Mouse (Mus musculus) left cerebral cortex, postnatal 4 days (tissue): ENCODE data around the gene Rergl. TPM values are rescaled to one million over a fixed set of nuclear protein-coding genes. Genes with fewer than 3 reads are reported as not detected.
A peak's percentile ranks its signal among the peaks of the same experiment; 100 is the strongest.

Experiments
- DNase-seq: peaks from one replicate; pipeline ENCODE4 v3.0.0-alpha.2; 2022
- intact Hi-C: fragments of 180-260 bp; cut with DNase I; formaldehyde crosslinking; loops from one replicate; pipeline ENCODE4 v1.15.1; 2025
- total RNA-seq, 2 experiments: library from RNA; stranded (reverse); gene quantifications; 2 replicates each; pipeline ENCODE4 v1.2.3; 2021

The Rergl gene
- total RNA-seq: not detected

DNA sequence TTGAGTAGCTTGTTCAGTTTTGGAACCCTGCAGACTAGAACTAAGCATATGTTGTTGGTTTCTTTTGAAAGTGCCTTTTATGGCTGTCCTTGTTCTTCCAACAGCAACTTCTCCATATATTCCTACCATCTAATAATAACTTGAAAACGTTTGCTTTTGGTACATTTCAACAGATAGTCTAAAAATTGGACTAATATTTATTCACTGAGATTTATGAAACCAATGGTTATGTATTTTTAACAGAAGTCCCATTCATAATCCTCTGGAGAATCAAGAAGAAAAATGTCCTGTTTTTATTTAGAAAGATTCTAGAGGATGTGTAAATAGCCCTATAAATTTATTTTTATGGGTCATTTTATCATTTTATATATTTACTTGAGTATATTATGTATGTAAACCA is at the start of gene Rergl:
Rergl (minus strand) TSS at position 101 of the 400 bp plus-strand sequence.
- intact Hi-C loops: no loop called here
- no peak for DNase-seq

- DNase-seq: no peak
- intact Hi-C loops: no loop called here
Measured at GRCm38 (mm10) chr6:139538469-139538868, 36.7 kb upstream of the Rergl start.

- intact Hi-C loops: no loop called here
- DNase-seq: no peak
Measured at GRCm38 (mm10) chr6:139525406-139525805, 23.6 kb upstream of the Rergl start.

- DNase-seq: no peak
- intact Hi-C loops: no loop called here
Measured at GRCm38 (mm10) chr6:139524288-139524687, 22.5 kb upstream of the Rergl start.

- DNase-seq: peak; percentile 35
- intact Hi-C loops: no loop called here
Measured at GRCm38 (mm10) chr6:139514938-139515510, 13.2 kb upstream of the Rergl start.

DNA sequence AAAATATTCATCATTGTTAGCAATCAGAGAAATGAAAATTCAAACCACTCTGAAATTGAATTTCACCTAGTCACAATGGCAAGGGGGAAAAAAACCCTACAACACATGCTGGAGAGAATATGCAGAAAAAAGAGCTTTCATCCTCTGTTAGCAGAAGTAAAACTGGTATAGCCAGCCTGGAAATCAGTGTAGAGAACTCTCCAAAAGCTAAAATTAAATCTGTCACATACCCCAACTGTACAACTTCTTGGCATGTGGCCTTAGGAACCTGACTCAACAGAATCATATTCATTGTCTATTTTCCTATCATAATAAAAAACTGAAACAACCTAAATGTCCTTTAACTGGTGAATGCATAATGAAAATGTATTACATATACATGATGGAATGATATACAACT is 22.0 kb downstream of the Rergl start:
- intact Hi-C loops: no loop called here
- DNase-seq: no peak

- intact Hi-C loops: no loop called here
- no peak for DNase-seq
Measured at GRCm38 (mm10) chr6:139464980-139465379, 36.8 kb downstream of the Rergl start.

GRCm38 (mm10) chr6:139464292-139464691 is 37.5 kb downstream of the Rergl start:
- DNase-seq: no peak
- intact Hi-C loops: no loop called here

- DNase-seq: no peak
- intact Hi-C loops: no loop called here
Measured at GRCm38 (mm10) chr6:139461094-139461493, 40.7 kb downstream of the Rergl start.

DNA sequence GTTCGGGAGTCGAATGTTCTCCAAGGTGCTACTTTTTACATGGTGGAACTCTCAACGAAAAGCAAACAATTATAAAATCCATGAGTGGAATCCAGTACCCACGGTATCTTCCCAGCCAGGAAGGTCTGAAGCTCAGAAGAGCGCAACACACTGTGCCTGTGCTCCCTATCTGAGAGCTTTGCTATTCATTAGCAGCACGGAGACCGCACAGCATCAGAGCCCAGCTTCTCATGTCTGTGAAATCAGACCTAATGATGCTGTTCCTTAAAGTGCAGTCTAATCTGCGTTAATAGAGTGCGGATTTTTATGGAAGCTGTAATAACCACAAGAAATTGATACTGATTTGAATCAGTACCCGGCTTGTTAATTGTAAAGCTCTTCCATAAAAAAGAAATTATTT is 41.3 kb downstream of the Rergl start:
- no peak for DNase-seq
- intact Hi-C loops: no loop called here

DNA sequence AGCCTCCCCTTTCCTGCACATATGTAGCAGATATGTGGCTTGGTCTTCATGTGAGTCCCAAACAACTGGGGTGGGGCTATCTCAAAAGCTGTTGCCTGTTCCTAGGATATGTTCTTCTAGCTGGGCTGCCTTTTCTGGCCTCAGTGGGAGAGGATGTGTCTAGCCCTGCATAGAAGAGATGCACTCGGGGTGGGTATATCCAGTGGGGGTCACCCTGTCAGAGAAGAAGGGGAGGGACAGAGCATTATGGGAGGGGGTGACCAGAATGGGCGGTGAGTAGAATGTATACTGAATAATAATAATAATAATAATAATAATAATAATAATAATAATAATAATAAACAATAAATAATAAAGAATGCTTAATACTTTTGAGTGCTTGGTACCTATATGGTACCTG is 57.8 kb downstream of the Rergl start:
- DNase-seq: no peak
- intact Hi-C loops: no loop called here

Other genes starting within 250 kb of the Rergl start
- under 1 TPM; 0.08 to 0.22 TPM for gene Pik3c2g, start 85.2 kb upstream of the Rergl start, total RNA-seq